ENCODE assay signal across 8 mouse cellular contexts in the genomic region with DNA sequence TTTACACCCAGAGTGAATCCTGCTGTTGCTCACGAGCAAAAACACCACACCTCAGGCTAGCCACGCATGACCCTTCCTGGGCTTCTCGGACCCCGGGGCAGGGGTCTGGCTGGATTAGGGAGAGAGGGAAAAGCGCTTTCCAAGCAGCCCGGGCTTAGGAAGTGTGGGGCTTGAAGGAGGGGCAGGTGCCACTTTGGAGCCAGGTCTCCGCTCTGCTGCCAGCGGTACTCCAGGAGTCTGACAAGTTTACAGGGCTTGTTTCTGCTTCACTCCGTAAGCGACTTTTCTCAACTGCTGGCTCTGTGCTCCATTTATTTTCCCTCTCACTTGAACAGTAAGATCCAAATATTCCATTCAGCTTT. TPM values are rescaled to one million over a fixed set of nuclear protein-coding genes. Genes with fewer than 3 reads are reported as not detected.
DNase-seq lines count a peak whose midpoint lies in the region; ATAC-seq lines count a peak whose summit lies in the region.

No protein-coding gene starts in this region.

- H3K9me3 ChIP-seq in heart, embryonic 14.5 days (ENCODE audit: control insufficient read depth, low read length): no peaks in the 10 kb centered on the region
- no peaks in the 10 kb centered on the region for H3K9me3 ChIP-seq in intestine, embryonic 14.5 days (ENCODE audit: control insufficient read depth, low read length)
- H3K9me3 ChIP-seq in neural tube, embryonic 15.5 days (replicated peaks): no peaks in the 10 kb centered on the region

- no peak overlapping the region for H3K27ac ChIP-seq in heart, embryonic 14.5 days (replicated peaks in 1 of 2; ENCODE audit: control insufficient read depth in 1 of 2, insufficient read depth in 1 of 2, low read depth in 2 of 2, low read length in 2 of 2)
- no peak overlapping the region for H3K27ac ChIP-seq in intestine, embryonic 14.5 days (ENCODE audit: low read depth)
- H3K27ac ChIP-seq in neural tube, embryonic 15.5 days (replicated peaks): peak overlapping the region; percentile 97

- no peaks in the 10 kb centered on the region for H3K36me3 ChIP-seq in heart, embryonic 14.5 days (ENCODE audit: control insufficient read depth, insufficient read depth, low read length)
- no peaks in the 10 kb centered on the region for H3K36me3 ChIP-seq in intestine, embryonic 14.5 days (ENCODE audit: control insufficient read depth, insufficient read depth, low read length)
- no peaks in the 10 kb centered on the region for H3K36me3 ChIP-seq in neural tube, embryonic 15.5 days

- peak overlapping the region; percentile 97 for H3K4me2 ChIP-seq in heart, embryonic 14.5 days (ENCODE audit: low read length)
- H3K4me2 ChIP-seq in intestine, embryonic 14.5 days (ENCODE audit: low read length): peak overlapping the region; percentile 92
- H3K4me2 ChIP-seq in neural tube, embryonic 15.5 days: peak overlapping the region; percentile 80

- H3K27me3 ChIP-seq in heart, embryonic 14.5 days (ENCODE audit: control insufficient read depth, insufficient read depth, low read length): peaks cover 34% of the 10 kb centered on the region
- H3K27me3 ChIP-seq in intestine, embryonic 14.5 days (replicated peaks; ENCODE audit: control insufficient read depth, insufficient read depth, low read length): peaks cover 28% of the 10 kb centered on the region
- no peaks in the 10 kb centered on the region for H3K27me3 ChIP-seq in neural tube, embryonic 15.5 days (replicated peaks)

- 0% methylated on average over 10 of the region's 10 CpGs for WGBS in heart, embryonic 14.5 days
- WGBS in intestine, embryonic 14.5 days: 2% methylated on average over 10 of the region's 10 CpGs
- 0% methylated on average over 10 of the region's 10 CpGs for WGBS in neural tube, embryonic 15.5 days

- peaks cover 0 to 5% of the 10 kb centered on the region in 2 experiments; a peak in 1 of 4 replicates for H3K4me1 ChIP-seq in heart, embryonic 14.5 days (ENCODE audit: control insufficient read depth in 2 of 2, insufficient read depth in 2 of 2, low read length in 2 of 2)
- 0 out of 2 replicates have a peak, but pooled peaks cover 7% of the 10 kb centered on the region for H3K4me1 ChIP-seq in intestine, embryonic 14.5 days (replicated peaks; ENCODE audit: control insufficient read depth, insufficient read depth, low read length)
- H3K4me1 ChIP-seq in neural tube, embryonic 15.5 days: peaks cover 34% of the 10 kb centered on the region

- no peak for ATAC-seq in heart, embryonic 14.5 days (ENCODE audit: insufficient number of reproducible peaks, insufficient read depth, low FRiP score, low read depth)
- ATAC-seq in intestine, embryonic 14.5 days (replicated peaks; ENCODE audit: low FRiP score, low TSS enrichment, low read depth): no peak
- ATAC-seq in neural tube, embryonic 15.5 days (ENCODE audit: low FRiP score): no peak
- no peak for ATAC-seq in megakaryocyte-erythroid progenitor cell, adult 5-6 weeks (replicated peaks; ENCODE audit: low FRiP score, low TSS enrichment, poor library complexity, severe bottlenecking)
- no peak for ATAC-seq in erythroid progenitor cell, adult 5-6 weeks (replicated peaks; ENCODE audit: low FRiP score, poor library complexity, severe bottlenecking)

- DNase-seq in heart, adult 9 months (ENCODE audit: low spot score in 2 of 2): no peak
- DNase-seq in right cerebral cortex, adult 2 months (ENCODE audit: low spot score in 2 of 2): peak; percentile 39
- DNase-seq in right cerebral cortex, postnatal 36 days (ENCODE audit: low spot score in 2 of 2): no peak
- no peak for DNase-seq in intestine, embryonic 14.5 days (ENCODE audit: low spot score)

- peak overlapping the region; percentile 67 for H3K9ac ChIP-seq in heart, embryonic 14.5 days (ENCODE audit: low read length)
- H3K9ac ChIP-seq in intestine, embryonic 14.5 days (ENCODE audit: low read length): peak overlapping the region; percentile 44; the same call in 1 of the 2 replicates
- peak overlapping the region; percentile 78 for H3K9ac ChIP-seq in neural tube, embryonic 15.5 days (replicated peaks)

- peak overlapping the region; percentile 53 to 63 for H3K4me3 ChIP-seq in heart, embryonic 14.5 days (ENCODE audit: control insufficient read depth in 1 of 2, insufficient read depth in 1 of 2, low read depth in 1 of 2, low read length in 2 of 2)
- peak overlapping the region; percentile 59 for H3K4me3 ChIP-seq in intestine, embryonic 14.5 days (ENCODE audit: low read depth, low read length)
- H3K4me3 ChIP-seq in neural tube, embryonic 15.5 days (replicated peaks): peak overlapping the region; percentile 72

RNA-seq across cellular contexts. Expression of a gene that starts 0.8 kb away (rescaled TPM):
- polyA plus RNA-seq in heart, embryonic 14.5 days (2014; fragmentation: Nextera tagmentation; extraction: Ambion mirVana): 1.5 and 2.4 TPM in 2 replicates
- polyA plus RNA-seq in intestine, embryonic 14.5 days (2014; fragmentation: Nextera tagmentation; extraction: Ambion mirVana): 6.0 and 6.2 TPM in 2 replicates
- polyA plus RNA-seq in neural tube, embryonic 15.5 days (2015; fragmentation: Nextera tagmentation; extraction: Ambion mirVana): 36.6 and 48.6 TPM in 2 replicates
- not detected in 2 replicates for total RNA-seq in megakaryocyte-erythroid progenitor cell, adult 5-6 weeks (2014; fragmentation: Nextera tagmentation)
- not detected in 2 replicates for total RNA-seq in megakaryocyte-erythroid progenitor cell, adult 5-6 weeks (2017)
- total RNA-seq in erythroid progenitor cell, adult 5-6 weeks (2015; ENCODE audit: low replicate concordance): not detected in 2 replicates
- 0.61 TPM in 1 of 2 replicates, not detected in the other for total RNA-seq in erythroid progenitor cell, adult 5-6 weeks (2017; ENCODE audit: low replicate concordance)

Comparison
In these comparisons a context has a peak if more than half of its experiments do, and no peak if none do; other contexts are left out.
1. DNase-seq: peak in right cerebral cortex, adult 2 months (2 of 2); none in heart, adult 9 months (0 of 2), right cerebral cortex, postnatal 36 days (0 of 2) and intestine, embryonic 14.5 days (single experiment).
2. Peak in every context shown above with its lines, with median percentiles within 50 percentile points of each other: H3K4me2 ChIP-seq, H3K4me3 ChIP-seq and H3K9ac ChIP-seq.